In the genomic region with DNA sequence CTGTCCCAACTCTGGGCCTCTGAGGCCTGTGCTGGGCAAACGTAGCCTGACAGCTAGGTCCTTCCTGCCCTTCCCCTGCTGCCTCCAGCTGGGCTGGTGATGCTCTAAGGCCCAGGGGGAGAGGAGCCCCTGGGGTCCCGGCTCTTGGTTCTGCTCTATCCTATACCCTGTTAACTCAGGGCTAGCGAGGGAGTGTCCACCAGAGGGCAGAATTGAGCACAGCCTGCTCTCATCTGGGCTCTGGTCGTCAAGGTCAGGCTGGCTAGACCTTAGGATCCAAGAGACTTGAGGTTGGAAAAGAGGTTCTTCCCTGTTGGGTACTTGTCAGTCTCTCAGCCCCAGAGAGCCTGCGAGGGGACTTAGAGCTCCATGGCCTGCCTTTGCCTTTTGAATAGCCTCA, we compare ENCODE assay signal across 8 mouse cellular contexts. TPM values are rescaled to one million over a fixed set of nuclear protein-coding genes. Genes with fewer than 3 reads are reported as not detected.
DNase-seq lines count a peak whose midpoint lies in the region; ATAC-seq and TF ChIP-seq lines count a peak whose summit lies in the region.

No protein-coding gene starts in this region.

- H3K27me3 ChIP-seq in heart, adult 2 months (ENCODE audit: control insufficient read depth, insufficient read depth, low read length): no peaks in the 10 kb centered on the region
- H3K27me3 ChIP-seq in ES-Bruce4 (ENCODE audit: control insufficient read depth, insufficient read depth, low read length, poor library complexity, severe bottlenecking): no peaks in the 10 kb centered on the region
- no peaks in the 10 kb centered on the region for H3K27me3 ChIP-seq in cerebellum, adult 2 months (ENCODE audit: control insufficient read depth, insufficient read depth, low read length)

- TF ChIP-seq EP300 in heart, adult 2 months (IDR thresholded peaks at IDR 0.05; ENCODE audit: insufficient read depth, low read depth, low read length): no peak
- no peak for TF ChIP-seq EP300 in ES-Bruce4 (IDR thresholded peaks at IDR 0.05; ENCODE audit: insufficient read depth, low read depth, low read length)

- H3K36me3 ChIP-seq in heart, adult 2 months (ENCODE audit: control insufficient read depth, insufficient read depth, low read length): no peaks in the 10 kb centered on the region
- H3K36me3 ChIP-seq in ES-Bruce4 (ENCODE audit: control insufficient read depth, insufficient read depth, low read length, poor library complexity, severe bottlenecking): no peaks in the 10 kb centered on the region

- TF ChIP-seq POLR2A in heart, adult 2 months (IDR thresholded peaks at IDR 0.05; ENCODE audit: insufficient read depth, low read depth, low read length): no peak
- no peak for TF ChIP-seq POLR2A in ES-Bruce4 (IDR thresholded peaks at IDR 0.05; ENCODE audit: insufficient read depth, low read length)
- TF ChIP-seq POLR2A in cerebellum, adult 2 months (IDR thresholded peaks at IDR 0.05; ENCODE audit: borderline replicate concordance, insufficient read depth, low read length): no peak

- H3K4me1 ChIP-seq in heart, adult 2 months (ENCODE audit: control insufficient read depth, insufficient read depth, low read length): no peaks in the 10 kb centered on the region
- no peaks in the 10 kb centered on the region for H3K4me1 ChIP-seq in ES-Bruce4 (ENCODE audit: control insufficient read depth, insufficient read depth, low read length)
- H3K4me1 ChIP-seq in cerebellum, adult 2 months (ENCODE audit: control insufficient read depth, insufficient read depth, low read length): peaks cover under 1% of the 10 kb centered on the region; the same call in 1 of the 2 replicates

- H3K4me3 ChIP-seq in heart, adult 2 months: no peak overlapping the region
- no peak overlapping the region for H3K4me3 ChIP-seq in ES-Bruce4 (ENCODE audit: low read depth, low read length)
- no peak overlapping the region for H3K4me3 ChIP-seq in cerebellum, adult 2 months (replicated peaks; ENCODE audit: insufficient read depth, low read depth, low read length)
- H3K4me3 ChIP-seq in gastrocnemius, adult 2 months: no peak overlapping the region

- no peaks in the 10 kb centered on the region for H3K79me2 ChIP-seq in heart, adult 2 months (replicated peaks; ENCODE audit: control insufficient read depth, insufficient read depth, low read length)

- DNase-seq in heart, adult 2 months: peak; percentile 45 to 68
- no peak for DNase-seq in heart, postnatal 25 days (ENCODE audit: low spot score)
- peak; percentile 63 to 77 for DNase-seq in cerebellum, adult 2 months
- peak; percentile 71 for DNase-seq in gastrocnemius, adult 2 months
- peak; percentile 60 for DNase-seq in kidney, adult 9 months
- peak; percentile 81 for DNase-seq in testis, postnatal 10 days (ENCODE audit: low spot score)

- H3K27ac ChIP-seq in heart, adult 2 months: no peak overlapping the region
- H3K27ac ChIP-seq in ES-Bruce4 (ENCODE audit: insufficient read depth, low read length): no peak overlapping the region
- H3K27ac ChIP-seq in cerebellum, adult 2 months (ENCODE audit: insufficient read depth, low read length): no peak overlapping the region
- no peak overlapping the region for H3K27ac ChIP-seq in gastrocnemius, adult 2 months

- ATAC-seq in megakaryocyte, adult 5-6 weeks (ENCODE audit: poor library complexity, severe bottlenecking): peak; percentile 79

- WGBS in heart, adult 2 months: 26% methylated on average over 5 of the region's 5 CpGs
- WGBS in cerebellum, adult 2 months: 20% methylated on average over 5 of the region's 5 CpGs

- intact Hi-C loops in heart, adult 2 months (cut with DNase I): loop anchor here (1.0 kb wide), 1 partner anchor 82 kb away; no protein-coding TSS in a partner anchor
- intact Hi-C loops in heart, postnatal 25 days (cut with DNase I): loop anchor here (1.0 kb wide), 1 partner anchor 82 kb away; no protein-coding TSS in a partner anchor
- intact Hi-C loops in gastrocnemius, adult 2 months (cut with DNase I): no loop called here

- H3K9me3 ChIP-seq in ES-Bruce4 (replicated peaks; ENCODE audit: control insufficient read depth, insufficient read depth, low read length, poor library complexity, severe bottlenecking): no peaks in the 10 kb centered on the region

- no peak overlapping the region for H3K9ac ChIP-seq in heart, adult 2 months (ENCODE audit: low read depth, low read length)
- H3K9ac ChIP-seq in ES-Bruce4 (ENCODE audit: low read depth, poor library complexity, severe bottlenecking): no peak overlapping the region

- peak; percentile 95 for TF ChIP-seq CTCF in heart, adult 2 months (IDR thresholded peaks at IDR 0.05)
- peak; percentile 89 for TF ChIP-seq CTCF in ES-Bruce4 (IDR thresholded peaks at IDR 0.05; ENCODE audit: low read depth, low read length)
- TF ChIP-seq CTCF in cerebellum, adult 2 months (IDR thresholded peaks at IDR 0.05; ENCODE audit: borderline replicate concordance, insufficient read depth, low read depth, low read length): peak; percentile 89
- peak; percentile 88 for TF ChIP-seq CTCF in gastrocnemius, adult 2 months (IDR thresholded peaks at IDR 0.05)

RNA-seq across cellular contexts. Expression of a gene that starts 11.6 kb away (rescaled TPM):
- 1 to 10 TPM; 4.7 to 5.9 TPM for total RNA-seq in heart, adult 2 months (2021)
- polyA plus RNA-seq in heart, adult 2 months (2012; rRNA removed): 11.6 and 19.0 TPM in 2 replicates
- 1 to 10 TPM; 5.3 to 7.9 TPM for total RNA-seq in heart, postnatal 25 days (2021)
- 0.42 and 0.47 TPM in 2 replicates for polyA plus RNA-seq in ES-Bruce4 (2011; ENCODE audit: insufficient read depth, insufficient read length, low read depth, missing spikeins)
- polyA plus RNA-seq in cerebellum, adult 2 months (2012; rRNA removed): 12.7 and 15.3 TPM in 2 replicates
- total RNA-seq in gastrocnemius, adult 2 months (2021): 1 to 10 TPM; 4.2 to 5.6 TPM
- not detected in 2 replicates for total RNA-seq in megakaryocyte, adult 5-6 weeks (2015)
- not detected in 2 replicates for total RNA-seq in megakaryocyte, adult 5-6 weeks (2017)

RNA-seq across cellular contexts. Expression of a gene that starts 26.7 kb away (rescaled TPM):
- total RNA-seq in heart, adult 2 months (2021): 10 to 100 TPM; 20.2 to 20.3 TPM
- polyA plus RNA-seq in heart, adult 2 months (2012; rRNA removed): 27.6 and 33.6 TPM in 2 replicates
- 10 to 100 TPM; 18.3 to 23.0 TPM for total RNA-seq in heart, postnatal 25 days (2021)
- 24.4 and 25.0 TPM in 2 replicates for polyA plus RNA-seq in ES-Bruce4 (2011; ENCODE audit: insufficient read depth, insufficient read length, low read depth, missing spikeins)
- polyA plus RNA-seq in cerebellum, adult 2 months (2012; rRNA removed): 104 and 107 TPM in 2 replicates
- total RNA-seq in gastrocnemius, adult 2 months (2021): 10 to 100 TPM; 13.0 to 14.4 TPM
- total RNA-seq in megakaryocyte, adult 5-6 weeks (2015): 7.9 and 13.1 TPM in 2 replicates
- 21.3 and 26.3 TPM in 2 replicates for total RNA-seq in megakaryocyte, adult 5-6 weeks (2017)

RNA-seq across cellular contexts. Expression of a gene that starts 43.3 kb away (rescaled TPM):
- total RNA-seq in heart, adult 2 months (2021): 10 to 100 TPM; 21.1 to 21.9 TPM
- 55.0 and 61.4 TPM in 2 replicates for polyA plus RNA-seq in heart, adult 2 months (2012; rRNA removed)
- total RNA-seq in heart, postnatal 25 days (2021): 10 to 100 TPM; 20.9 to 24.3 TPM
- 15.0 and 17.7 TPM in 2 replicates for polyA plus RNA-seq in ES-Bruce4 (2011; ENCODE audit: insufficient read depth, insufficient read length, low read depth, missing spikeins)
- 11.7 and 12.8 TPM in 2 replicates for polyA plus RNA-seq in cerebellum, adult 2 months (2012; rRNA removed)
- 1 to 10 TPM; 4.8 to 7.2 TPM for total RNA-seq in gastrocnemius, adult 2 months (2021)
- 5.7 and 6.7 TPM in 2 replicates for total RNA-seq in megakaryocyte, adult 5-6 weeks (2015)
- total RNA-seq in megakaryocyte, adult 5-6 weeks (2017): 7.9 and 9.4 TPM in 2 replicates

RNA-seq across cellular contexts. Expression of a gene that starts 56.9 kb away (rescaled TPM):
- under 1 TPM; 0.50 to 0.75 TPM for total RNA-seq in heart, adult 2 months (2021)
- 1.0 and 1.1 TPM in 2 replicates for polyA plus RNA-seq in heart, adult 2 months (2012; rRNA removed)
- under 1 TPM; 0.67 to 0.83 TPM for total RNA-seq in heart, postnatal 25 days (2021)
- polyA plus RNA-seq in ES-Bruce4 (2011; ENCODE audit: insufficient read depth, insufficient read length, low read depth, missing spikeins): not detected in 2 replicates
- polyA plus RNA-seq in cerebellum, adult 2 months (2012; rRNA removed): 90.4 and 98.9 TPM in 2 replicates
- total RNA-seq in gastrocnemius, adult 2 months (2021): 1 to 10 TPM; 2.3 to 2.4 TPM
- not detected in 2 replicates for total RNA-seq in megakaryocyte, adult 5-6 weeks (2015)
- not detected in 2 replicates for total RNA-seq in megakaryocyte, adult 5-6 weeks (2017)

Comparison
In these comparisons a context has a peak if more than half of its experiments do, and no peak if none do; other contexts are left out.
1. RNA of a gene that starts 11.6 kb away (total RNA-seq): 5.3 to 7.9 TPM in heart, postnatal 25 days, 4.7 to 5.9 TPM in heart, adult 2 months and 4.2 to 5.6 TPM in gastrocnemius, adult 2 months; not detected in megakaryocyte, adult 5-6 weeks; every median in the first group is over 4 times any median in the second.
2. Peak in every context shown above with its lines, with median percentiles within 50 percentile points of each other: CTCF ChIP-seq.